Mouse (Mus musculus) kidney, postnatal 0 days (tissue): ENCODE measurements around the gene Cd96. TPM values are rescaled to one million over a fixed set of nuclear protein-coding genes. Genes with fewer than 3 reads are reported as not detected.

ENCODE experiments used
- ATAC-seq: fragments of 200-750 bp; cut with Nextera tagmentation; replicated peaks from 2 replicates; pipeline ENCODE4 v1.8.0; 2017; ENCODE audit warnings: low read depth, moderate number of reproducible peaks, moderate TSS enrichment, moderate library complexity; ENCODE audit not compliant: low FRiP score
- DNase-seq: peaks from one replicate; pipeline ENCODE4 v3.0.0-alpha.2; 2016; ENCODE audit warnings: low spot score
- H3K27ac ChIP-seq: fragments of 300-500 bp; sonication (generic); 2 replicates; pipeline ENCODE4 v1.5.1; 2014; ENCODE audit warnings: mild to moderate bottlenecking
- H3K27me3 ChIP-seq: fragments of 300-500 bp; sonication (generic); 2 replicates; pipeline ENCODE4 v1.6.1; 2014; ENCODE audit warnings: low read length, mixed read lengths; ENCODE audit not compliant: insufficient read depth
- H3K36me3 ChIP-seq: fragments of 300-500 bp; sonication (generic); 2 replicates; pipeline ENCODE4 v1.6.1; 2014; ENCODE audit warnings: low read length, mixed read lengths; ENCODE audit not compliant: insufficient read depth
- H3K4me1 ChIP-seq: fragments of 300-500 bp; sonication (generic); replicated peaks from 2 replicates; pipeline ENCODE4 v1.6.1; 2014; ENCODE audit warnings: antibody characterized with exemption, low read length, mixed read lengths; ENCODE audit not compliant: insufficient read depth
- H3K4me2 ChIP-seq: fragments of 300-500 bp; sonication (generic); 2 replicates; pipeline ENCODE4 v1.6.1; 2014; ENCODE audit warnings: mild to moderate bottlenecking, low read length, moderate library complexity, mixed read lengths
- H3K4me3 ChIP-seq: fragments of 300-500 bp; sonication (generic); replicated peaks from 2 replicates; pipeline ENCODE4 v1.5.1; 2014; ENCODE audit warnings: low read depth, low read length
- H3K9ac ChIP-seq: fragments of 300-500 bp; sonication (generic); 2 replicates; pipeline ENCODE4 v1.6.1; 2014; ENCODE audit warnings: low read depth, low read length
- H3K9me3 ChIP-seq: fragments of 300-500 bp; sonication (generic); replicated peaks from 2 replicates; pipeline ENCODE4 v1.6.1; 2016; ENCODE audit warnings: low read length, inconsistent platforms, mixed read lengths
- CTCF ChIP-seq: IDR thresholded peaks from 2 replicates; pipeline ENCODE4 v1.5.1; 2016; ENCODE audit warnings: antibody characterized with exemption, low read depth, mild to moderate bottlenecking, moderate library complexity
- WGBS: fragments of 180-500 bp; shearing (Covaris S2); extraction: QIAGEN DNeasy Blood & Tissue Kit; methylation state at CpG from one replicate; pipeline ENCODE4 v1.1.7; 2014; 5-methylcytosine and 5-hydroxymethylcytosine counted together
- polyA plus RNA-seq: library from polyadenylated mRNA; unstranded; fragments of >200 nt; fragmentation: Nextera tagmentation; extraction: Ambion mirVana; gene quantifications from 2 replicates; pipeline ENCODE4 v1.2.1, GENCODE M21; 2015

Cd96 gene
- polyA plus RNA-seq, 1 experiment from 2014 or later = not detected

DNA sequence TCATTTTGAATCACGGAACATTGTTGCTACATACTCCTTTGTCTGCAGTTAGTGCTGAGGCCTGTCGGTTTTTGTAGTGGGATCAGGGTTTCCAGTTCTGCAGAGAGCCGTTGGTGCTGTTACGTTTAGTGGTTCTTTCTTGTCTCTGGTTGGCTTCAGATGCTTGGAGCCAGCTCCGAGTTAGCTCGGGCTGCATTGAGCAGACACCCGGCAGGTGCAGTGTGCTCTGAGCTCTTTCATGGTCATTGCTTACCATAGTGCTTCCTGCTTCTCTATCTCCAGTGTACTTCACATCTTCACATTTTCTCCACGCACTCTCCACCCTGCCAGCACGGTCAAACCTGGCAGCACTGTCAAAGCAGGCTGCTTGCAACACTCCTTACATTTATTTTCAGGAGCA, 15.6 kb downstream of the Cd96 start:
- ATAC-seq (no peak), DNase-seq (no peak)
- H3K36me3 ChIP-seq = no peaks in the 10 kb centered on the region
- H3K9ac ChIP-seq = no peak overlapping the region
- H3K4me1 ChIP-seq = no peaks in the 10 kb centered on the region
- no peaks in the 10 kb centered on the region for H3K9me3 ChIP-seq
- H3K4me3 ChIP-seq = no peak overlapping the region
- H3K27me3 ChIP-seq = no peaks in the 10 kb centered on the region
- TF ChIP-seq CTCF = no peak
- no peak overlapping the region for H3K27ac ChIP-seq
- no peak overlapping the region for H3K4me2 ChIP-seq
- 74% methylated on average over 9 of the region's 9 CpGs for WGBS

DNA sequence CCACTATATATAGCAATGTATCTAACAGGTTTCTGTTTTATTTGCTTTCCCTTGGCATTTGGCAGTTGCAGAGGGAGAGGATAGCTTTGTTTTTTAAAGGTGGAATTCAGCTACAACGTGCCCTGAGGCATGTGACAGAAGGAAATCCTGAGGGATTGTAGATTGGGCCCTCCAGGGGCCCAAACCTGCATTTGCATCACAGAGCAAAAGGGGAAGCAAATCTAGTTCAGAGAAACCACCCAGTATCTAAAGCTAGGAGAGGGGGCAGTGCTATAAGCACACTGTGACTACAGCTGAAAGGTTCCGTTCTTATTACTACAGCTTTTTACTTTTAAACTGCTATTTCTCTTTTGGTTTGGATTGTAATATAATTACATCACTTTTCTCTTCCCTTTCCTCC, 18.3 kb downstream of the Cd96 start:
- TF ChIP-seq CTCF = no peak
- ATAC-seq (no peak), DNase-seq (no peak)
- Histone ChIP-seq H3K36me3 (no peaks in the 10 kb centered on the region), H3K4me1 (no peaks in the 10 kb centered on the region), H3K4me3 (no peak overlapping the region), H3K27ac (no peak overlapping the region), H3K27me3 (no peaks in the 10 kb centered on the region), H3K9me3 (no peaks in the 10 kb centered on the region), H3K9ac (no peak overlapping the region), H3K4me2 (no peak overlapping the region)
- WGBS = 42% methylated on average over 2 of the region's 2 CpGs

GRCm38 (mm10) chr16:46100286-46100685, 19.8 kb downstream of the Cd96 start:
- 53% methylated on average over 2 of the region's 2 CpGs for WGBS
- DNase-seq (peak; percentile 49), ATAC-seq (no peak)
- Histone ChIP-seq H3K4me2 (no peak overlapping the region), H3K4me1 (no peaks in the 10 kb centered on the region), H3K9me3 (no peaks in the 10 kb centered on the region), H3K9ac (no peak overlapping the region), H3K27ac (no peak overlapping the region), H3K36me3 (no peaks in the 10 kb centered on the region), H3K27me3 (no peaks in the 10 kb centered on the region), H3K4me3 (no peak overlapping the region)
- peak; percentile 59 for TF ChIP-seq CTCF

- DNase-seq (no peak), ATAC-seq (no peak)
- no peak overlapping the region for H3K9ac ChIP-seq
- H3K27me3 ChIP-seq = no peaks in the 10 kb centered on the region
- no peak overlapping the region for H3K4me3 ChIP-seq
- no peak overlapping the region for H3K4me2 ChIP-seq
- no peak for TF ChIP-seq CTCF
- no peaks in the 10 kb centered on the region for H3K36me3 ChIP-seq
- no peaks in the 10 kb centered on the region for H3K9me3 ChIP-seq
- WGBS = 61% methylated on average over 9 of the region's 9 CpGs
- no peak overlapping the region for H3K27ac ChIP-seq
- H3K4me1 ChIP-seq = no peaks in the 10 kb centered on the region
Measured at GRCm38 (mm10) chr16:46097421-46097820, 22.6 kb downstream of the Cd96 start.

GRCm38 (mm10) chr16:46094478-46094877, 25.6 kb downstream of the Cd96 start:
- ATAC-seq = no peak; the same call in 1 of the 2 replicates
- Histone ChIP-seq H3K9me3 (no peaks in the 10 kb centered on the region), H3K36me3 (no peaks in the 10 kb centered on the region)

GRCm38 (mm10) chr16:46092935-46093334, 27.1 kb downstream of the Cd96 start:
- Histone ChIP-seq H3K9me3 (no peaks in the 10 kb centered on the region), H3K27ac (no peak overlapping the region), H3K4me1 (no peaks in the 10 kb centered on the region), H3K9ac (no peak overlapping the region), H3K4me2 (no peak overlapping the region), H3K36me3 (no peaks in the 10 kb centered on the region), H3K4me3 (no peak overlapping the region), H3K27me3 (no peaks in the 10 kb centered on the region)
- TF ChIP-seq CTCF = no peak
- DNase-seq (peak; percentile 2), ATAC-seq (no peak)
- WGBS = 60% methylated on average over 2 of the region's 2 CpGs

More at GRCm38 (mm10) chr16:46094478-46094877, 25.6 kb downstream of the Cd96 start:
- DNase-seq = peak; percentile 15
- H3K27ac ChIP-seq = no peak overlapping the region
- no peaks in the 10 kb centered on the region for H3K4me1 ChIP-seq
- no peak overlapping the region for H3K9ac ChIP-seq
- H3K4me2 ChIP-seq = no peak overlapping the region
- H3K4me3 ChIP-seq = no peak overlapping the region
- H3K27me3 ChIP-seq = no peaks in the 10 kb centered on the region
- WGBS = 58% methylated on average over 2 of the region's 2 CpGs
- no peak for TF ChIP-seq CTCF

DNA sequence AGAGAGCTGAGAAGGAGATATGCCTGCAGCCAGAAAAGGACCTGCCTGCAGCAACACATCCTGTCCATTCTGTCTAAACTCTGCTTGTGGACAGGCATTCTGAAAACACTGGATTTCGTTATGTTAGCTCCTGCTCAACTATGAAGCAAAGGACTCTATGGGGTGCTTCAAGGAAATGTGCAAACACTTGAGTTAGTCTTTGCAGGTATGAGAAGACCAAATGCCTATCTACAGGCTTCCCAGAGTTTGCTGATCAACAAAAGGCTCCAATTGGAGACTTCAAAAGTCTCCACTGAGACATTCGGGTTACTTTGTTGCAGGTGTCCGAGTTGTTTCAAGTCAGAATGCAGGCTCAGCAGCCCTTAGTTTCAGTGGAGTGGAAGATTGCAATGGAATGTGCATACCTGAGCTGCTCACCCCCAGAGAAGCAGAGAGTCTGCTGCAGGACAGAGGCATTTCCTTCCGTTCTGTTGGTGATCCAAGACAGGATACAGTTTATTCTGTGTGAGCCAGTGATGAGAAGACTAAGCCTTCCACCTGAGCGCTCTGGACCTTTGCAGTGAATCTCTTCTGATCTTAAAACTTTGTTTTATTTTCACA, 33.1 kb downstream of the Cd96 start:
- no peaks in the 10 kb centered on the region for H3K4me1 ChIP-seq
- DNase-seq = no peak
- no peak overlapping the region for H3K4me2 ChIP-seq
- no peaks in the 10 kb centered on the region for H3K36me3 ChIP-seq
- WGBS = 62% methylated on average over 5 of the region's 5 CpGs
- no peak overlapping the region for H3K9ac ChIP-seq
- TF ChIP-seq CTCF = no peak
- ATAC-seq = no peak
- no peak overlapping the region for H3K4me3 ChIP-seq
- no peaks in the 10 kb centered on the region for H3K9me3 ChIP-seq
- no peaks in the 10 kb centered on the region for H3K27me3 ChIP-seq
- no peak overlapping the region for H3K27ac ChIP-seq
